Mouse (Mus musculus): ENCODE measurements around the gene Ppm1a. TPM values are rescaled to one million over a fixed set of nuclear protein-coding genes. Genes with fewer than 3 reads are reported as not detected.

Ppm1a gene
- polyA plus RNA-seq, 1 experiment from 2014 or later = 53.5 TPM

DNA sequence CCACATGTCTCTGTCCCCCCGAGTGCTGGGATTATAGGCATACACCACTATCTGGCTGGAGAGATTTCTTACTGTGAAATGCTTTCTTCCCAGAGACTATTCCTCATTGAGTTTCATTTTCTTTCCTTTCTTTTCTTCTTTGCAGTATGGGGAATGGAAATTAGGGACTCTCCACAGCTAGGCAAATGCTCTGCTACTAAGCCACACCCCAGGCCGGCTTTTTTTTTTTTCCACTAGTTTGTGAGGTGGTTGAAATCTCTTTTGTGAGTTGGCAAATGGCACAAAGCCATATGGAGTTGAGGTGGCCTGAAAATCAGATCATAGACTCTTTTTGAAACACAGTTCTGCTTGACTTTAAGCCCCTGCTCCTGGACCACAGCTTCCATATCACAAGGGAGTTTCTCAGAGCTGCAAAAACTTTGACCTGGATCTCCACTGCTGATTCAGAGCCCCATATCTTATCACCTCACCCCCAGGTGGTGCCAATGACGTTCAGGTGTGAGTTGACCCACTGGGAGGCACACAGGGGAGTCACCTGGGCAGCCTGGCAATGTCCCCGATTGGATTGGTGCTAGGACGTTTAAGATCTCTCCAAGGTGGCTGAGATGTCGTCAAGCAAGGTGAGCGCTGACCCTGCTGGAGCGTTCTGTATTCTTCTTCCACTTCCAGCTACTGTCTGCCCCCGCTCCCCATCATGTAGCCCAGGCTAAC, 71.7 kb downstream of the Ppm1a start:
- TF ChIP-seq CTCF (IDR thresholded peaks at IDR 0.05; ENCODE audit: low read depth) = no peak
- peaks cover 4% of the 10 kb centered on the region; the same call in 1 of the 2 replicates for H3K27me3 ChIP-seq (ENCODE audit: insufficient read depth, low read length)
- DNase-seq (ENCODE audit: low spot score) (no peak), ATAC-seq (replicated peaks; ENCODE audit: low FRiP score, low read depth) (no peak)
- H3K4me3 ChIP-seq (replicated peaks; ENCODE audit: low read depth, low read length) = no peak overlapping the region
- H3K9ac ChIP-seq (ENCODE audit: low read depth, low read length) = no peak overlapping the region
- no peak overlapping the region for H3K4me2 ChIP-seq (ENCODE audit: low read length)
- no peaks in the 10 kb centered on the region for H3K9me3 ChIP-seq (replicated peaks; ENCODE audit: low read length)
- H3K4me1 ChIP-seq (replicated peaks; ENCODE audit: insufficient read depth, low read length) = 0 out of 2 replicates have a peak, but pooled peaks cover 5% of the 10 kb centered on the region
- no peaks in the 10 kb centered on the region for H3K36me3 ChIP-seq (ENCODE audit: insufficient read depth, low read length)
- WGBS = 73% methylated on average over 9 of the region's 9 CpGs
- no peak overlapping the region for H3K27ac ChIP-seq

GRCm38 (mm10) chr12:72829777-72830176, 72.5 kb downstream of the Ppm1a start:
- Histone ChIP-seq H3K9me3 (replicated peaks; ENCODE audit: low read length) (no peaks in the 10 kb centered on the region), H3K36me3 (ENCODE audit: insufficient read depth, low read length) (no peaks in the 10 kb centered on the region), H3K4me1 (replicated peaks; ENCODE audit: insufficient read depth, low read length) (0 out of 2 replicates have a peak, but pooled peaks cover 5% of the 10 kb centered on the region), H3K4me3 (replicated peaks; ENCODE audit: low read depth, low read length) (no peak overlapping the region), H3K27me3 (ENCODE audit: insufficient read depth, low read length) (peaks cover 4% of the 10 kb centered on the region; the same call in 1 of the 2 replicates), H3K4me2 (ENCODE audit: low read length) (no peak overlapping the region), H3K27ac (no peak overlapping the region), H3K9ac (ENCODE audit: low read depth, low read length) (no peak overlapping the region)
- ATAC-seq (replicated peaks; ENCODE audit: low FRiP score, low read depth) (peak; percentile 36; the same call in 1 of the 2 replicates), DNase-seq (ENCODE audit: low spot score) (no peak)
- TF ChIP-seq CTCF (IDR thresholded peaks at IDR 0.05; ENCODE audit: low read depth) = no peak
- WGBS = 57% methylated on average over 20 of the region's 20 CpGs

- ATAC-seq (replicated peaks; ENCODE audit: low FRiP score, low read depth) (no peak), DNase-seq (ENCODE audit: low spot score) (no peak)
- 74% methylated on average over 8 of the region's 8 CpGs for WGBS
- 0 out of 2 replicates have a peak, but pooled peaks cover 5% of the 10 kb centered on the region for H3K4me1 ChIP-seq (replicated peaks; ENCODE audit: insufficient read depth, low read length)
- H3K4me2 ChIP-seq (ENCODE audit: low read length) = no peak overlapping the region
- H3K36me3 ChIP-seq (ENCODE audit: insufficient read depth, low read length) = no peaks in the 10 kb centered on the region
- no peak overlapping the region for H3K27ac ChIP-seq
- H3K9ac ChIP-seq (ENCODE audit: low read depth, low read length) = no peak overlapping the region
- H3K27me3 ChIP-seq (ENCODE audit: insufficient read depth, low read length) = peaks cover 4% of the 10 kb centered on the region; the same call in 1 of the 2 replicates
- H3K4me3 ChIP-seq (replicated peaks; ENCODE audit: low read depth, low read length) = no peak overlapping the region
- no peaks in the 10 kb centered on the region for H3K9me3 ChIP-seq (replicated peaks; ENCODE audit: low read length)
- TF ChIP-seq CTCF (IDR thresholded peaks at IDR 0.05; ENCODE audit: low read depth) = no peak
Measured at GRCm38 (mm10) chr12:72830317-72830716, 73.1 kb downstream of the Ppm1a start.

GRCm38 (mm10) chr12:72831711-72832432, 74.6 kb downstream of the Ppm1a start:
- ATAC-seq (replicated peaks; ENCODE audit: low FRiP score, low read depth) (no peak), DNase-seq (ENCODE audit: low spot score) (peak; percentile 32)
- no peak for TF ChIP-seq CTCF (IDR thresholded peaks at IDR 0.05; ENCODE audit: low read depth)
- Histone ChIP-seq H3K9ac (ENCODE audit: low read depth, low read length) (peak overlapping the region; percentile 47), H3K4me1 (replicated peaks; ENCODE audit: insufficient read depth, low read length) (0 out of 2 replicates have a peak, but pooled peaks cover 5% of the 10 kb centered on the region), H3K4me3 (replicated peaks; ENCODE audit: low read depth, low read length) (peak overlapping the region; percentile 32), H3K36me3 (ENCODE audit: insufficient read depth, low read length) (no peaks in the 10 kb centered on the region), H3K27ac (no peak overlapping the region), H3K9me3 (replicated peaks; ENCODE audit: low read length) (no peaks in the 10 kb centered on the region), H3K27me3 (ENCODE audit: insufficient read depth, low read length) (peaks cover 4% of the 10 kb centered on the region; the same call in 1 of the 2 replicates), H3K4me2 (ENCODE audit: low read length) (peak overlapping the region; percentile 71)
- 7% methylated on average over 42 of the region's 42 CpGs for WGBS

GRCm38 (mm10) chr12:72834773-72835517, 77.7 kb downstream of the Ppm1a start:
- Histone ChIP-seq H3K4me1 (replicated peaks; ENCODE audit: insufficient read depth, low read length) (0 out of 2 replicates have a peak, but pooled peaks cover 5% of the 10 kb centered on the region), H3K36me3 (ENCODE audit: insufficient read depth, low read length) (no peaks in the 10 kb centered on the region), H3K27me3 (ENCODE audit: insufficient read depth, low read length) (peaks cover 3% of the 10 kb centered on the region; the same call in 1 of the 2 replicates), H3K9ac (ENCODE audit: low read depth, low read length) (no peak overlapping the region), H3K9me3 (replicated peaks; ENCODE audit: low read length) (no peaks in the 10 kb centered on the region), H3K4me3 (replicated peaks; ENCODE audit: low read depth, low read length) (no peak overlapping the region), H3K4me2 (ENCODE audit: low read length) (no peak overlapping the region), H3K27ac (no peak overlapping the region)
- TF ChIP-seq CTCF (IDR thresholded peaks at IDR 0.05; ENCODE audit: low read depth) = peak; percentile 46; the same call in 1 of the 2 replicates
- ATAC-seq (replicated peaks; ENCODE audit: low FRiP score, low read depth) = peak; percentile 40; the same call in 1 of the 2 replicates
- no peak for DNase-seq (ENCODE audit: low spot score)
- WGBS = 75% methylated on average over 14 of the region's 14 CpGs

Measured in kidney, postnatal 0 days (tissue).